Mouse (Mus musculus) brain, embryonic 14.5 days (tissue): ENCODE data around the gene Tpo. TPM values are rescaled to one million over a fixed set of nuclear protein-coding genes. Genes with fewer than 3 reads are reported as not detected.

Source experiments
- DNase-seq: peaks from one replicate; pipeline ENCODE4 v3.0.0-alpha.2; 2011; ENCODE audit warnings: low read depth
- CTCF ChIP-seq: fragments of 200-500 bp; IDR thresholded peaks from 2 replicates; pipeline ENCODE4 v1.5.1; 2012; ENCODE audit warnings: inconsistent platforms, mild to moderate bottlenecking, moderate library complexity, borderline replicate concordance; ENCODE audit not compliant: insufficient read depth, insufficient read length; ENCODE audit errors: extremely low read depth
- POLR2A ChIP-seq: fragments of 200-500 bp; IDR thresholded peaks from 2 replicates; pipeline ENCODE4 v1.6.1; 2012; ENCODE audit warnings: mild to moderate bottlenecking, inconsistent platforms, borderline replicate concordance; ENCODE audit not compliant: poor library complexity, insufficient read depth, insufficient read length, severe bottlenecking; ENCODE audit errors: extremely low read depth
- polyA plus RNA-seq: library from polyadenylated mRNA; depleted of rRNA; stranded (reverse); fragments of >200 nt; gene quantifications from 2 replicates; pipeline ENCODE4 v1.2.3, GENCODE M21; 2012

Tpo gene
- polyA plus RNA-seq, 1 experiment = 0.26 TPM

GRCm38 (mm10) chr12:30062118-30062505 lies 70.3 kb downstream of the Tpo start:
- DNase-seq = no peak
- TF ChIP-seq POLR2A = no peak
- TF ChIP-seq CTCF = no peak

- no peak for TF ChIP-seq CTCF
- TF ChIP-seq POLR2A = no peak
- no peak for DNase-seq
Observed at GRCm38 (mm10) chr12:30061503-30062117, 70.8 kb downstream of the Tpo start.

- TF ChIP-seq CTCF (no peak), POLR2A (no peak)
- no peak for DNase-seq
Observed at GRCm38 (mm10) chr12:30058044-30058443, 74.4 kb downstream of the Tpo start.

- TF ChIP-seq POLR2A (no peak), CTCF (no peak)
- DNase-seq = no peak
Observed at GRCm38 (mm10) chr12:30054761-30055540, 77.5 kb downstream of the Tpo start.

- TF ChIP-seq POLR2A = no peak
- TF ChIP-seq CTCF = peak; percentile 74
- peak; percentile 77 for DNase-seq
Observed at GRCm38 (mm10) chr12:30050235-30050634, 82.2 kb downstream of the Tpo start.

- no peak for DNase-seq
- TF ChIP-seq CTCF = no peak
- no peak for TF ChIP-seq POLR2A
Observed at GRCm38 (mm10) chr12:30049818-30050217, 82.6 kb downstream of the Tpo start.

- DNase-seq = no peak
- TF ChIP-seq POLR2A (no peak), CTCF (no peak)
Observed at GRCm38 (mm10) chr12:30048848-30049247, 83.6 kb downstream of the Tpo start.

- TF ChIP-seq POLR2A (no peak), CTCF (peak; percentile 63)
- DNase-seq = peak; percentile 69
Observed at GRCm38 (mm10) chr12:30040150-30040549, 92.3 kb downstream of the Tpo start.

- TF ChIP-seq POLR2A = no peak
- peak; percentile 74 for TF ChIP-seq CTCF
- DNase-seq = peak; percentile 70
Observed at GRCm38 (mm10) chr12:30039565-30039964, 92.9 kb downstream of the Tpo start.

GRCm38 (mm10) chr12:30036569-30037055 lies 95.8 kb downstream of the Tpo start:
- TF ChIP-seq CTCF = no peak
- TF ChIP-seq POLR2A = no peak
- peak; percentile 88 for DNase-seq

GRCm38 (mm10) chr12:30035841-30036568 lies 96.4 kb downstream of the Tpo start:
- TF ChIP-seq POLR2A (no peak), CTCF (no peak)
- no peak for DNase-seq

GRCm38 (mm10) chr12:30035406-30035805 lies 97.0 kb downstream of the Tpo start:
- peak; percentile 18 for DNase-seq
- TF ChIP-seq POLR2A = no peak
- no peak for TF ChIP-seq CTCF
